Mouse (Mus musculus) hindbrain, embryonic 14.5 days (tissue): ENCODE measurements at regions not wholly inside any gene's neighbourhood (a gene's known extent, or its start where the extent isn't known, plus 50 kb on each side); places are given as distances from the start of the nearest gene placed in this dataset.

ENCODE experiments used
- ATAC-seq: fragments of 200-750 bp; cut with Nextera tagmentation; 2 replicates; pipeline ENCODE4 v1.8.0; 2017; ENCODE audit warnings: moderate number of reproducible peaks, mild to moderate bottlenecking, moderate TSS enrichment, moderate library complexity; ENCODE audit not compliant: low FRiP score
- DNase-seq: peaks from one replicate; pipeline ENCODE4 v3.0.0-alpha.2; 2015; ENCODE audit warnings: low spot score
- H3K27ac ChIP-seq: fragments of 300-500 bp; sonication (generic); 2 replicates; pipeline ENCODE4 v1.5.1; 2014; ENCODE audit warnings: mild to moderate bottlenecking, moderate library complexity
- H3K27me3 ChIP-seq: fragments of 300-500 bp; sonication (generic); 2 replicates; pipeline ENCODE4 v1.6.1; 2014; ENCODE audit warnings: mild to moderate bottlenecking, low read length, mixed read lengths; ENCODE audit not compliant: control insufficient read depth, insufficient read depth
- H3K36me3 ChIP-seq: fragments of 300-500 bp; sonication (generic); replicated peaks from 2 replicates; pipeline ENCODE4 v1.6.1; 2014; ENCODE audit not compliant: control insufficient read depth, insufficient read depth
- H3K4me1 ChIP-seq: fragments of 300-500 bp; sonication (generic); replicated peaks from 2 replicates; pipeline ENCODE4 v1.6.1; 2014; ENCODE audit warnings: antibody characterized with exemption, low read length, mixed read lengths; ENCODE audit not compliant: control insufficient read depth, insufficient read depth
- H3K4me2 ChIP-seq: fragments of 300-500 bp; sonication (generic); replicated peaks from 2 replicates; pipeline ENCODE4 v1.6.1; 2014; ENCODE audit warnings: mild to moderate bottlenecking, moderate library complexity
- H3K4me3 ChIP-seq: fragments of 300-500 bp; sonication (generic); replicated peaks from 2 replicates; pipeline ENCODE4 v1.5.1; 2014; ENCODE audit warnings: mild to moderate bottlenecking, low read length
- H3K9ac ChIP-seq: fragments of 300-500 bp; sonication (generic); 2 replicates; pipeline ENCODE4 v1.6.1; 2014
- H3K9me3 ChIP-seq: fragments of 300-500 bp; sonication (generic); 2 replicates; pipeline ENCODE4 v1.6.1; 2016; ENCODE audit warnings: low read length; ENCODE audit not compliant: control insufficient read depth
- WGBS: fragments of 180-500 bp; shearing (Covaris S2); extraction: QIAGEN DNeasy Blood & Tissue Kit; methylation state at CpG from one replicate; pipeline ENCODE4 v1.1.7; 2014; 5-methylcytosine and 5-hydroxymethylcytosine counted together

DNA sequence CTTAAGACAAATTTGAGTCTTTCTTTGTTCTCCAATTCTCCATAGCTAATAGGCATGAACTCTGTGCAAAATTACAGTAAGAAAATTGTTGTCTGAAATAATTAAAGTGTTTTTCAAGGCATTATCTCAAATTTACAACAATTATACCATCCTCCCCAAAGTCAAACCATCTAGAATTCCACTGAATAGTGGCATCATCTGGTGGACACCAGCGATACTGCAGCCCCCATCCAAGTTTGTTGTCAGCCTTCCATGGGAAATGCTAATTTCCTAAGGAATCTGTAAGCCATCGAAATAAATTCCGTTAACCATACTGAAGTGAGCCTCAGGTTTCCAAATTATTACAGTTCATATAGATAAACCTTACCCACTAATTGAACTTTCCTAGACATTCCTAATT, 110.7 kb upstream of the Nebl start:
- 43% methylated on average over 3 of the region's 3 CpGs for WGBS
- no peak overlapping the region for H3K4me3 ChIP-seq
- H3K27ac ChIP-seq, result no peak overlapping the region
- no peaks in the 10 kb centered on the region for H3K9me3 ChIP-seq
- peak; percentile 76 for DNase-seq
- H3K4me2 ChIP-seq, result no peak overlapping the region
- H3K36me3 ChIP-seq, result no peaks in the 10 kb centered on the region
- H3K9ac ChIP-seq, result no peak overlapping the region
- ATAC-seq, result no peak
- peaks cover 28% of the 10 kb centered on the region for H3K4me1 ChIP-seq
- 0 out of 2 replicates have a peak, but pooled peaks cover 4% of the 10 kb centered on the region for H3K27me3 ChIP-seq

DNA sequence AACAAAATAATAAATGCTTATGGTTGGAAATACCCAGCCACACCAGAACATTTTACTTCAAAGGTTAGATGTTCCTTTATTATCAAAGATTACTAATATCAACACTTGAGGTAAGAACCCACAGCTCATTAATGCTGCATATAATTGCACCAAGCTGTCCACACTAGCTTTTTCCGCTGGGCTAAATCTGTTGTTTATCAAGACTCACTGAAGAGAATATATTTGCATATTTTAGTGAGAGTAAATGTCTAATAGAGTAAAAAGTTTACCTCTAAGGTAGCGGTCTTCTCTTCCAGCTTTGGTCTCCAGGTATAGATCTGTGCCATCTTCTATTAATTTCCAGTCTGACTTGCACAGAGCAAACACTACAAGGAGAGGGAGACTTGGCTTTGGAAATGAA, 110.3 kb upstream of the Nebl start:
- no peaks in the 10 kb centered on the region for H3K9me3 ChIP-seq
- H3K4me3 ChIP-seq, result no peak overlapping the region
- peaks cover 28% of the 10 kb centered on the region for H3K4me1 ChIP-seq
- no peak overlapping the region for H3K27ac ChIP-seq
- 0 out of 2 replicates have a peak, but pooled peaks cover 4% of the 10 kb centered on the region for H3K27me3 ChIP-seq
- no peaks in the 10 kb centered on the region for H3K36me3 ChIP-seq
- 49% methylated on average over 2 of the region's 2 CpGs for WGBS
- ATAC-seq (no peak), DNase-seq (no peak)
- H3K9ac ChIP-seq, result no peak overlapping the region
- H3K4me2 ChIP-seq, result no peak overlapping the region

DNA sequence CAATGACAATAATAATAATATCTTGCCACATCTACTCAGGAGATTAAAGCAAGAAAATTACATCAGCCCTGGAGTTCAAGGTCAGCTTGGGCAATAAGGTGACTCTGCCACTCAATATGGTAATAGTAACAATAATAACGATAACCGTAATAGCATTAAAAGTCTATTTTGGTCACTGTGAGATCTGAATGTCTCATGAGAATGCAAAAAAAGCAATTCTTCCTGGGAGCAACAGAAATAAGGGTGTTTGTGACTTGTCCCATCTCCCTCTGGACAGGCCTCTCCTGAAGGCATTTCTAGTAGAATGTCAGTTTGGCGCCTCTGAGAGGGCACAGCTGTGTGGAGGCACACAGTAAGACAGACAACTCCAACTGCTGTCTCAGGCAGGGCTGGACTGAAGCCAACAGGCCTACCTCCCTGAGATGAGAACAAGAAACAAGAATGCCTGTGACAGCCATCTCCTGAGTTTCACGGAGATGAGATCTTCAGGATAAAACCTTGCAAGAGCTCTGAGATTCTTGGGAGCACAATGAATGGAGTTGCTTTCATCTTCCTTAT, 109.8 kb upstream of the Nebl start:
- H3K36me3 ChIP-seq, result no peaks in the 10 kb centered on the region
- ATAC-seq, result no peak
- H3K9me3 ChIP-seq, result no peaks in the 10 kb centered on the region
- H3K27ac ChIP-seq, result no peak overlapping the region
- H3K9ac ChIP-seq, result no peak overlapping the region
- 0 out of 2 replicates have a peak, but pooled peaks cover 4% of the 10 kb centered on the region for H3K27me3 ChIP-seq
- 63% methylated on average over 4 of the region's 4 CpGs for WGBS
- no peak overlapping the region for H3K4me2 ChIP-seq
- H3K4me1 ChIP-seq, result peaks cover 28% of the 10 kb centered on the region
- no peak overlapping the region for H3K4me3 ChIP-seq
- DNase-seq, result no peak

DNA sequence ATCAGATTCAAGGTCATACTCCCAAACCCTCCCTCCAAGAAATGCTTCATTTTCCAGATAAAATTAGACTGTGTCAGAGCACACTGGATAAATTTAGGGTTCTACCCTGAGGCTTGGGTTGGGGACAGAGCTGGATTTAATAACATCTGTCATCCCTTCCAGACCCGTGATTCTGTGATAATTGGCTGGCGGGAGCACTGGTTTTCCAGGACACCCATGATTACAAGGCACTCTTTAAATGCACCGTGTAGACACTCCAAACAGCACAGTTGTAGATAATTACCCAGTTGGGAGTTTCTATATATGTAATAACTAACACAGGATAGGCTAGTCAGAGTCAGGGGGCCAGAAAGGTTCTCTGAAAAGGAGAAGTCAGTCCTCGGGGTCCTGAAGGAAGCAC, 108.4 kb upstream of the Nebl start:
- H3K4me2 ChIP-seq, result no peak overlapping the region
- H3K4me3 ChIP-seq, result no peak overlapping the region
- no peak overlapping the region for H3K27ac ChIP-seq
- no peak overlapping the region for H3K9ac ChIP-seq
- WGBS, result 53% methylated on average over 4 of the region's 4 CpGs
- ATAC-seq (no peak; the same call in 1 of the 2 replicates), DNase-seq (no peak)
- H3K36me3 ChIP-seq, result no peaks in the 10 kb centered on the region
- H3K27me3 ChIP-seq, result 0 out of 2 replicates have a peak, but pooled peaks cover 4% of the 10 kb centered on the region
- H3K9me3 ChIP-seq, result no peaks in the 10 kb centered on the region
- H3K4me1 ChIP-seq, result peaks cover 28% of the 10 kb centered on the region

DNA sequence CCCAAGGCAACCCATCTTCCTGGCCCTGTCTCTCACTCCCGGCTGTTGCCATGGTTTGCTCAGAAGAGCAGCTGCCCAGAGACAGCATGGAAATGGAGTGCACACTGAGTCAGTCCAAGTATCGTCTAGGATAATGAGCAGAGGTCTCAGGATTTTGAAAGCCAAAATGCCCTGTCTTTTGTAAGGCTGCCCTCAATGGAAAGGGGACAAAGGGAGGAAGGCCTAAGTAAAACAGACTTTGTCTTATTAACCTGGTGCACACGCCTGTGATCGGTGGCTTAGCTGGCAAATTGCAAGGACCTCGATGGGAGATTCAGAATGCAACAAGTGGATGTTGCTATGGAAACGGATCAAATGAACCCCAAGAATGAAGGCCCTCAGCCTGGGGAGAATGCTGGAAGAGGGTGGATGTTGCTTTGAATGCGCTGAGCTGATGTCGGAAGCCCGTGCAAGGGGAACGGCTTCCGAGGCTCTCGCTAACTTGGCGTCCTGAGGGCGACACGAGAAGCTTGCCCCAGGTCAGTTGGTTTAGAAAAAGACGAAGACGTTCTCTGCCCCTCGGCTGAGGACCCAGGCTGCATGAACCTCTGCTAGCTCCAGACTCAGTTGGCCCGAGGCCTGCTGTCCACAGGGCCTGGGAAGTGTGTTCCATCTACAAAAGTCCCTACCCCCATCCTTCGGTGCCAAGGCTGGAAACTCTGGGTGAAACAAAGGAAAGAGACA, 107.8 kb upstream of the Nebl start:
- Histone ChIP-seq H3K9me3 (no peaks in the 10 kb centered on the region), H3K4me2 (peak overlapping the region; percentile 27), H3K4me1 (peaks cover 28% of the 10 kb centered on the region), H3K9ac (no peak overlapping the region), H3K4me3 (no peak overlapping the region), H3K27me3 (0 out of 2 replicates have a peak, but pooled peaks cover 4% of the 10 kb centered on the region), H3K36me3 (no peaks in the 10 kb centered on the region), H3K27ac (no peak overlapping the region)
- WGBS, result 22% methylated on average over 20 of the region's 20 CpGs
- DNase-seq (peak; percentile 71), ATAC-seq (peak; percentile 71)

DNA sequence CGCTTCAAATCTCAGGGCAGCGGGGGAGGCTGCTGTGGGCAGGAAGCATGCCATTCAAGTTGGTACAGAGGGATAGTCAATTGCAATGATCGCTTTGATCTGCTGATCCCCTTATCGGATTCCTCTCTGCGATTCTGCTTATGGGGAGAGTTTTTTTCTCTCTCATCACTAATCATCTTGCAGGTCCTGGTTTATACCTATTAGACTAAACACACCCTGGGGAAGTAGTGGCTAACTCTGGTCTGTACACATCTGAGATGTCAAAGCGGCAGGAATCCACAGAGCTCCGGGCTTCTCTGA, 107.1 kb upstream of the Nebl start:
- WGBS, result 32% methylated on average over 7 of the region's 7 CpGs
- H3K36me3 ChIP-seq, result no peaks in the 10 kb centered on the region
- H3K27ac ChIP-seq, result no peak overlapping the region
- 0 out of 2 replicates have a peak, but pooled peaks cover 4% of the 10 kb centered on the region for H3K27me3 ChIP-seq
- DNase-seq, result no peak
- H3K4me1 ChIP-seq, result peaks cover 28% of the 10 kb centered on the region
- no peaks in the 10 kb centered on the region for H3K9me3 ChIP-seq
- no peak overlapping the region for H3K4me3 ChIP-seq
- no peak for ATAC-seq
- H3K9ac ChIP-seq, result no peak overlapping the region
- H3K4me2 ChIP-seq, result peak overlapping the region; percentile 18

DNA sequence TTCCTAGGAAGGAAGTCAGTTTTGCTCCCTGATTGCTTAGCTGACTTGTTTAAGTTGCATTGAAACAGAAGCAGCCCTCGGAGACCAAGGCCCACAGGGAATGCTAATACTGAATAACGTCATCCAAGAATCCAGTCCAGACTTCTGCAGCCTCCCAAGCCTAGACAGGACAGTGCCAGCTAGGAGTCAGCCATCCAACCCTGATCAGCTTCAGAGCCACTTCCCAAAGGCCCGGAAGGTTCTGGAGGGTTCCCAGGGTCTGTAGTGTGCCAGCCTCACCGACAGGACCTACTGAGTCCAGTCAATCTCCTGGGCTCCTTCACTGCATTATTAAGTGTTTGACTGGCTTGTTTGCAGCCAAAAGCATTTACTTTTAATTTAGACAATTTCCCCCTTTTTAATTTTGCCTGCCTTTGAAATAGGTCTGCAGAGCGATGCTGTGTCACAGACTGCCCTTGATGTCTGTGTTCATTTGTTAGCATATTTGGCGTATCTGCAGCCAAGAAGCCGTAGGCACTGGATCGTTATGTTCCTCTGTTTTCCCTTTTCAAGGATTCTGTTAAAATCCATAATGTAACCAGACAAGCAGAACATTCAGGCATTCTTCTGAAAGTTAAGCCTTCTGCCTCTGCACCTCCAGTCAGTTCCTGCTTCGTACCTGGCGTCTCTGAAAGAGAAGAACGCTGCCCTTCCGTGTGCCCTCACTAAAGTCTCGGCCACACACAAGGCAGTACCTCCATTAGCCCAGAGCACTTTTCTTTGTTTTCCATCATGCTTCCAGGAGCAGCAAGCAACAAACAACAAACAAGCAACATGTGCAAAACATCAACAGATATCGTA, 106.5 kb upstream of the Nebl start:
- peaks cover 28% of the 10 kb centered on the region for H3K4me1 ChIP-seq
- DNase-seq, result no peak
- H3K4me2 ChIP-seq, result peak overlapping the region; percentile 18
- WGBS, result 43% methylated on average over 14 of the region's 14 CpGs
- H3K36me3 ChIP-seq, result no peaks in the 10 kb centered on the region
- H3K9ac ChIP-seq, result no peak overlapping the region
- H3K9me3 ChIP-seq, result no peaks in the 10 kb centered on the region
- H3K4me3 ChIP-seq, result no peak overlapping the region
- ATAC-seq, result no peak
- 0 out of 2 replicates have a peak, but pooled peaks cover 4% of the 10 kb centered on the region for H3K27me3 ChIP-seq
- H3K27ac ChIP-seq, result no peak overlapping the region

DNA sequence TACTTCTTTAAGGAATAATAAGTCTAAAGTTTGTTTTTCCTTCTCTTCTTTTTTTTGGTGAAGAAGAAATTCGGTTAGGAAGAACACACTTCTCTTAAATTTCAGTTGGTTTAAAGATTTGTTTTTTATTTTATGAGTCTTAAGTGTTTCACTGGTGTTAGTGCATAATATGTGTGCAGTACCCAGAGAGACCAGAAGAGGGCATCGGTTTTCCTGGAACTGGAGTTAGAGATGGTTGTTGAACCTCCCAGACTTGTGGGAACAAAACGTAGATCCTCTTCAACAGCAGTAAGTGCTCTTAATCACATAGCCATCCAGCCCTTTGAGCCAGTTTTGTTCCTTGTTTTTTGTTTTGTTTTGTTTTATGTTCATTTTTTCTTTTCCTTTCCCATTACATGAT, 101.5 kb upstream of the Nebl start:
- Histone ChIP-seq H3K4me2 (no peak overlapping the region), H3K4me1 (peaks cover 5% of the 10 kb centered on the region; the same call in 1 of the 2 replicates), H3K9ac (no peak overlapping the region), H3K27ac (no peak overlapping the region), H3K36me3 (no peaks in the 10 kb centered on the region), H3K27me3 (0 out of 2 replicates have a peak, but pooled peaks cover 2% of the 10 kb centered on the region), H3K9me3 (no peaks in the 10 kb centered on the region), H3K4me3 (no peak overlapping the region)
- WGBS, result 82% methylated on average over 3 of the region's 3 CpGs
- ATAC-seq, result no peak
- no peak for DNase-seq

DNA sequence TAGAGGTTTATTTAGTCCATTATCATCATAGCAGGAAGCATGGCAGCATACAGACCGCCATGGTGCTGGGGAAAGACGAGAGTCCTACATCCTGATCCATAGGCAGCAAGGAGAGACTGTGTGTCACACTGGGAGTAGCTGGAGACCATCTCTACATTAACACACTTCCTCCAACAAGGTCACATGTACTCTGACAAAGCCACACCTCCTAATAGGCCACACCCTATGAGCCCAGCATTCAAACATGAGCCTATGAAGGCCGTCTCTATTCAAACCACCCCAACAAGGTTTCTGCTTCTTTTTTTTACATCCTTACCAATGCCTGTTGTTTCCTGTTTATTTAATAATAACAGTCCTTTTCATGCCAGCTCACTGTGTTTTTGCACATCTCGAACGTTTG, 99.0 kb upstream of the Nebl start:
- H3K9me3 ChIP-seq, result no peaks in the 10 kb centered on the region
- H3K4me1 ChIP-seq, result no peaks in the 10 kb centered on the region
- H3K4me2 ChIP-seq, result no peak overlapping the region
- H3K9ac ChIP-seq, result no peak overlapping the region
- DNase-seq (no peak), ATAC-seq (no peak)
- H3K4me3 ChIP-seq, result no peak overlapping the region
- no peak overlapping the region for H3K27ac ChIP-seq
- no peaks in the 10 kb centered on the region for H3K27me3 ChIP-seq
- H3K36me3 ChIP-seq, result no peaks in the 10 kb centered on the region
- 84% methylated on average over 5 of the region's 5 CpGs for WGBS
